Mouse (Mus musculus) thymus, adult 2 months (tissue): ENCODE data around the gene Epha1. TPM values are rescaled to one million over a fixed set of nuclear protein-coding genes. Genes with fewer than 3 reads are reported as not detected.

Experiments
- DNase-seq: peaks from one replicate; pipeline ENCODE4 v3.0.0; 2021
- H3K27ac ChIP-seq: fragments of 200-500 bp; 2 replicates; pipeline ENCODE4 v1.5.1; 2012; ENCODE audit warnings: low read length, control low read depth; ENCODE audit not compliant: control insufficient read depth, insufficient read depth
- H3K27me3 ChIP-seq: fragments of 200-500 bp; 2 replicates; pipeline ENCODE4 v1.6.1; 2012; ENCODE audit warnings: mild to moderate bottlenecking, low read length, moderate library complexity, mixed read lengths; ENCODE audit not compliant: control insufficient read depth, insufficient read depth
- H3K36me3 ChIP-seq: fragments of 200-500 bp; 2 replicates; pipeline ENCODE4 v1.6.1; 2012; ENCODE audit warnings: mild to moderate bottlenecking, low read length, moderate library complexity; ENCODE audit not compliant: control insufficient read depth, insufficient read depth
- H3K4me1 ChIP-seq: fragments of 200-500 bp; replicated peaks from 2 replicates; pipeline ENCODE4 v1.6.1; 2012; ENCODE audit warnings: low read length; ENCODE audit not compliant: control insufficient read depth, insufficient read depth
- H3K4me3 ChIP-seq: fragments of 200-500 bp; 2 replicates; pipeline ENCODE4 v1.5.1; 2012; ENCODE audit warnings: mild to moderate bottlenecking, low read length, control low read depth, moderate library complexity; ENCODE audit not compliant: control insufficient read depth, insufficient read depth
- CTCF ChIP-seq: fragments of 200-500 bp; IDR thresholded peaks from 2 replicates; pipeline ENCODE4 v1.5.1; 2012; ENCODE audit warnings: mild to moderate bottlenecking, control low read depth, low read length, moderate library complexity, borderline replicate concordance; ENCODE audit not compliant: control insufficient read depth, poor library complexity, insufficient read depth; ENCODE audit errors: extremely low read depth
- POLR2A ChIP-seq: fragments of 200-500 bp; IDR thresholded peaks from 2 replicates; pipeline ENCODE4 v1.6.1; 2012; ENCODE audit warnings: mild to moderate bottlenecking, low read length, control low read depth, moderate library complexity; ENCODE audit not compliant: control insufficient read depth, poor library complexity, insufficient read depth; ENCODE audit errors: extremely low read depth
- WGBS: fragments of 180-500 bp; shearing (Covaris S2); methylation state at CpG from one replicate; pipeline ENCODE4 v1.1.7; 2018; 5-methylcytosine and 5-hydroxymethylcytosine counted together
- polyA plus RNA-seq: library from polyadenylated mRNA; depleted of rRNA; stranded (reverse); fragments of >200 nt; gene quantifications from 2 replicates; pipeline ENCODE4 v1.2.3, GENCODE M21; 2012; rRNA removed

The Epha1 gene
- polyA plus RNA-seq, 1 experiment, result 4.7 TPM

GRCm38 (mm10) chr6:42323371-42324066 is 49.5 kb downstream of the Epha1 start:
- DNase-seq, result no peak
- Histone ChIP-seq H3K4me1 (peaks cover 12% of the 10 kb centered on the region), H3K27me3 (peaks cover 15% of the 10 kb centered on the region), H3K4me3 (peak overlapping the region; percentile 74), H3K36me3 (no peaks in the 10 kb centered on the region), H3K27ac (no peak overlapping the region)
- TF ChIP-seq CTCF, result no peak
- no peak for TF ChIP-seq POLR2A
- WGBS, result 13% methylated on average over 28 of the region's 28 CpGs

DNA sequence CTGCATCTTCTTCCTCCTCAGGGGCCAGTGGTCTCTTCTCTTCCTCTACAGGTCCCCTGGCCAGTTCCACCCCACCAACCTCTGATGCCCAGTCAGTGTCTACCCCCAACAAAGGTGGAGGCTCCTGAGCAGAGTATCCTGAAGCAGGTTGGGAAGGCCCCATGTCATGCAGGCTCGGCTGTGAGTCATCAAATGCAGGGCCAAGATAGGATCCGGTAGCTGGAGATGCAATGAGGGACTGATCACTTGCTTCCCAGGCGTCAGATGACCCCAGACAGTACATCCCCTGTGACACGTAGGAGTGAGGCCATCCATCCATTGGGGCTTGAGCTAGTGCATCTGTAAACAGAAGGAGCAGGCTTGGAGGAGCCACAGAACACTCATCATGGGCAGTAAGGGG is 54.8 kb downstream of the Epha1 start:
- DNase-seq, result no peak
- H3K4me1 ChIP-seq, result peaks cover 2% of the 10 kb centered on the region; the same call in 1 of the 2 replicates
- H3K36me3 ChIP-seq, result no peaks in the 10 kb centered on the region
- H3K27me3 ChIP-seq, result peaks cover 5% of the 10 kb centered on the region
- TF ChIP-seq CTCF (no peak), POLR2A (no peak)
- 86% methylated on average over 4 of the region's 4 CpGs for WGBS
- no peak overlapping the region for H3K4me3 ChIP-seq
- H3K27ac ChIP-seq, result no peak overlapping the region

GRCm38 (mm10) chr6:42310427-42311053 is 62.5 kb downstream of the Epha1 start:
- Histone ChIP-seq H3K4me1 (no peaks in the 10 kb centered on the region), H3K27me3 (no peaks in the 10 kb centered on the region), H3K36me3 (no peaks in the 10 kb centered on the region), H3K4me3 (no peak overlapping the region), H3K27ac (no peak overlapping the region)
- WGBS, result 44% methylated on average over 2 of the region's 2 CpGs
- TF ChIP-seq CTCF (no peak), POLR2A (no peak)
- DNase-seq, result no peak

DNA sequence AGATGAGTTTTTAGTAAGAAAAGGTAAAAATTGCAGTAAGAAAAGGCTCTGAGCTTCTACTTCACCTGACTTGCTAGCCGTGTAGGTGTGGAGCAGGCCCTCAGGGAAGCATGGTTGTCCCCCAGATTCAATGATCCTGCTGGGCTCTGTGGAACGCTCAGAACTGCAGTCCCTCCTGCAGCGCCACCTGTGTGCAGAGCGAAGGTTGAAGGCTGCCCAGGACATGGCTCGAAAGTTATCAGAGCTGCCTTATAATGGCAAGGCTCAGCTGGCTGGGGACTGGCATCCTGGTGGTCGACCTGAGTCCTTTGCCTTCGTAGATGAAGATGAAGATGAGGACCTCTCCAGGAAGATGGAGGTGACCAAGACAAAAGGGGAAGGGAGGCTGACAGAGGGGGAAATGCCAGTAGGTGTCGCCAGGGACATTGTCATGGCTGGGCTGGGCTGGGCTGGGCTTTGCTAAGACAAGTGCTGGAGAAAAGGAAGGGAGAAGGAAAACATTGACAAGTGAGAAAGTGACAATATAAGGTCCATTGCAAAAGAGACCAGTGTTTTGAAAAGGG is 63.2 kb downstream of the Epha1 start:
- Histone ChIP-seq H3K4me1 (no peaks in the 10 kb centered on the region), H3K36me3 (no peaks in the 10 kb centered on the region), H3K27me3 (no peaks in the 10 kb centered on the region), H3K27ac (no peak overlapping the region), H3K4me3 (no peak overlapping the region)
- WGBS, result 70% methylated on average over 8 of the region's 8 CpGs
- peak; percentile 8 for DNase-seq
- TF ChIP-seq POLR2A (no peak), CTCF (no peak)

Other genes with a start within 250 kb of the Epha1 start
- gene Tas2r139, start 232.3 kb downstream of the Epha1 start, polyA plus RNA-seq, result not detected in 2 replicates
- not detected in 2 replicates for gene Tas2r144, start 157.9 kb downstream of the Epha1 start, polyA plus RNA-seq
- 9.7 and 11.7 TPM in 2 replicates for gene Gstk1, start 127.3 kb downstream of the Epha1 start, polyA plus RNA-seq
- 0.59 TPM in 1 of 2 replicates, not detected in the other for gene Tmem139, start 111.3 kb downstream of the Epha1 start, polyA plus RNA-seq
- gene Casp2, start 108.3 kb downstream of the Epha1 start, polyA plus RNA-seq, result 116 and 123 TPM in 2 replicates
- gene Clcn1, start 86.6 kb downstream of the Epha1 start, polyA plus RNA-seq, result 0.66 and 1.00 TPM in 2 replicates
- gene Fam131b, start 48.6 kb downstream of the Epha1 start, polyA plus RNA-seq, result 0.17 and 0.24 TPM in 2 replicates
- 209 and 222 TPM in 2 replicates for gene Zyx, start 23.6 kb downstream of the Epha1 start, polyA plus RNA-seq
- gene Tas2r143, start 27.0 kb upstream of the Epha1 start, polyA plus RNA-seq, result 0.26 and 0.55 TPM in 2 replicates
- 0.15 TPM in 1 of 2 replicates, not detected in the other for gene Tas2r135, start 32.2 kb upstream of the Epha1 start, polyA plus RNA-seq
- gene Tas2r126, start 61.3 kb upstream of the Epha1 start, polyA plus RNA-seq, result not detected in 2 replicates
- not detected in 2 replicates for gene Olfr458, start 91.9 kb upstream of the Epha1 start, polyA plus RNA-seq
- not detected in 2 replicates for gene Olfr457, start 103.1 kb upstream of the Epha1 start, polyA plus RNA-seq
- gene Olfr456, start 113.9 kb upstream of the Epha1 start, polyA plus RNA-seq, result not detected in 2 replicates
- not detected in 2 replicates for gene Olfr455, start 174.3 kb upstream of the Epha1 start, polyA plus RNA-seq
- not detected in 2 replicates for gene Tcaf3, start 224.4 kb upstream of the Epha1 start, polyA plus RNA-seq